Mouse (Mus musculus): Measurements from ENCODE around the gene Kcnh3. TPM values are rescaled to one million over a fixed set of nuclear protein-coding genes. Genes with fewer than 3 reads are reported as not detected.

Kcnh3 gene
- polyA plus RNA-seq, 1 experiment: not detected

DNA sequence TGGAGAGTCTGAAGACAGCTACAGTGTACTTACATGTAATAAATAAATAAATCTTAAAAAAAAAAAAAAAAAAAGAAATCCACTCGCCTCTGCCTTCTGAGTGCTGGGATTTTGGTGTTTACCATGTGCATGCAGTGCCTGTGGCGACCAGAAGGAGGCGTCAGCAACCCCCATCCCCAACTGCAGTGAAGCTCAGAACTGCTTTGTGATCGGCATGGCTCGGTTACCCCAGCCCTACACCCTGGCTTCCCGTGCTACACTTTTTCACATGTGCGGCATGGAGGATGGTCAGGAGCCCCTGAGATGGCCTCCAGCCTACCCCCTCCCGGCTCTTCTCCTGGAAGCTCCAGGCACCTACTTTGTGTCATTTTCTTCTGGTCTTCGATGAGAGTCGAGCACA lies 58.8 kb downstream of the Kcnh3 start:
- Histone ChIP-seq H3K4me3 (ENCODE audit: insufficient read depth, low read length) (no peak overlapping the region), H3K27ac (ENCODE audit: insufficient read depth, low read depth, low read length) (no peak overlapping the region), H3K4me1 (ENCODE audit: control insufficient read depth, insufficient read depth, low read length) (peaks cover 12% of the 10 kb centered on the region)
- TF ChIP-seq CTCF (IDR thresholded peaks at IDR 0.05; ENCODE audit: low read depth, low read length) (no peak), POLR2A (IDR thresholded peaks at IDR 0.05; ENCODE audit: borderline replicate concordance, low read depth, low read length) (no peak)

DNA sequence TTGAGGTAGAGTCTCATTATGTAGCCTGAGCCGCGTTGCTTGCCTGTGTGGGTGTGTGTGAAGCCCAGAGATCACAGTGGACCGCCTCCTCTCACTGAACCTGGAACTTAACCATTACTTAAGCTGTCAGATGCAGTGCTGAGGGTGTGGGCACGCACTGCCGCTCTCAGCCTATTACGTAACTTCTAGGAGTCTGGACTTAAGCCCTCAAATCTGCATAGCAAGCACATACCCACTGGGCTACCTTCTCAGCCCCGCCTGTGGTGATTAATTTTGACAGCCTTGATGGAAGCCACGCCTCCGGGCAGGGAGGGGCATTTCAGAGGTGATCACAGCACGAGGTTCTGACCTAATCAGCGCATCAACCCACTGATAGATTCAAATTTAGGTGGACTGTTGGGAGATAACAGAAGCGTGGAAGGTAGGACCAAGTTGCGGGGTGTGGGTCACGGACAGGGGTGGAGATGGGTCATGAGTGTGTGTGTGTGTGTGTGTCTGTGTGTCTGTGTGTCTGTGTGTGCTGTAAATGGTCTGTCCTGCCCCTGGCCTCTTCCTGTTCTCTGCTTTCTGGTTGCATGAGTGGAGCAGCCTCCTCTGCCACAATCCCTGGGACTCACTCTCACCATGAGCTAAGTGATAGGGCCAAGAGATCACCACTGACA lies 60.0 kb downstream of the Kcnh3 start:
- no peak overlapping the region for H3K4me3 ChIP-seq (ENCODE audit: insufficient read depth, low read length)
- H3K27ac ChIP-seq (ENCODE audit: insufficient read depth, low read depth, low read length): no peak overlapping the region
- TF ChIP-seq POLR2A (IDR thresholded peaks at IDR 0.05; ENCODE audit: borderline replicate concordance, low read depth, low read length) (no peak), CTCF (IDR thresholded peaks at IDR 0.05; ENCODE audit: low read depth, low read length) (no peak)
- H3K4me1 ChIP-seq (ENCODE audit: control insufficient read depth, insufficient read depth, low read length): peaks cover 12% of the 10 kb centered on the region

DNA sequence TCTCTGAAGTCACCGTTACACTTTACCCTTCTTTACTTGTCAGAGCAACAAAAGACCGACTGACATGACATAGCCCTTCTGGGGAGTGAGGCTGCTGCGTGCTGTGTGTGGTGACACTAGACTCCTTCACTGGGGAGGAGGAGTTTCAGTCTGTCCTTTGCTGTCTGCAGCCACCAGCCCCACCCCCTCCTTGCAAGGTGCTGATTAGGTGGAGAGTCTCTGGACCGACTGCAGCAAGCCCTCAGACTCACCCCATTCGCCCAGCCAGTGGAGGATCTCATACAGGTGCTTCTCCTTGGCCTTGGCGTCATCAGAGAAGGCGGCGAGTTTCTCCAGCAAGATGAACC lies 60.5 kb downstream of the Kcnh3 start:
- Histone ChIP-seq H3K4me1 (ENCODE audit: control insufficient read depth, insufficient read depth, low read length) (peaks cover 12% of the 10 kb centered on the region), H3K4me3 (ENCODE audit: insufficient read depth, low read length) (no peak overlapping the region), H3K27ac (ENCODE audit: insufficient read depth, low read depth, low read length) (no peak overlapping the region)
- TF ChIP-seq CTCF (IDR thresholded peaks at IDR 0.05; ENCODE audit: low read depth, low read length) (no peak), POLR2A (IDR thresholded peaks at IDR 0.05; ENCODE audit: borderline replicate concordance, low read depth, low read length) (no peak)

DNA sequence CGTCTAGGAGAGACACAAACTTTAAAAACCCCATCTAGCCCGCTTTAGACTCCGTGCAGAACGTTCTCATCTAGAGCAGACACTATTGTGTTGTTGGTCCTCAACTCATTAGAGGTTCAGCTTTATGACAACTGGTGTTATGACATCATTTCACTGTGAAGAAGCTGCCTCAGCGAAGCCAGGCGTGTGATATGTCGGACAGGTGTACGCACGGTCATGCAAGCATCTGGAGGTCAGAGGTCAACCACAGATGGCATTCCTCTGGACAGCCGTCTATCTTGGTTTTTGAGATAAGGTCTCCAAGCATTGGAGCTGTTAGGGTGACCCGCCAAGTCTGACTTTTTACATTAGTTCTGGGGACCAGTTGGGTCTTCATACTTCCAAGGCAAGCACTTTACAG lies 65.9 kb downstream of the Kcnh3 start:
- Histone ChIP-seq H3K4me1 (ENCODE audit: control insufficient read depth, insufficient read depth, low read length) (peaks cover 6% of the 10 kb centered on the region), H3K27ac (ENCODE audit: insufficient read depth, low read depth, low read length) (no peak overlapping the region), H3K4me3 (ENCODE audit: insufficient read depth, low read length) (no peak overlapping the region)
- no peak for TF ChIP-seq CTCF (IDR thresholded peaks at IDR 0.05; ENCODE audit: low read depth, low read length)
- TF ChIP-seq POLR2A (IDR thresholded peaks at IDR 0.05; ENCODE audit: borderline replicate concordance, low read depth, low read length): no peak

Other genes starting within 250 kb of the Kcnh3 start
- 134 and 173 TPM in 2 replicates for gene Tuba1c, start 195.0 kb upstream of the Kcnh3 start, polyA plus RNA-seq (2012; ENCODE audit: insufficient read depth, insufficient read length, missing spikeins)
- gene Prph, start 169.7 kb upstream of the Kcnh3 start, polyA plus RNA-seq (2012; ENCODE audit: insufficient read depth, insufficient read length, missing spikeins): not detected in 2 replicates
- 15.6 and 18.3 TPM in 2 replicates for gene Troap, start 150.3 kb upstream of the Kcnh3 start, polyA plus RNA-seq (2012; ENCODE audit: insufficient read depth, insufficient read length, missing spikeins)
- not detected in 2 replicates for gene C1ql4, start 137.0 kb upstream of the Kcnh3 start, polyA plus RNA-seq (2012; ENCODE audit: insufficient read depth, insufficient read length, missing spikeins)
- gene Dnajc22, start 131.7 kb upstream of the Kcnh3 start, polyA plus RNA-seq (2012; ENCODE audit: insufficient read depth, insufficient read length, missing spikeins): not detected in 2 replicates
- gene Spats2, start 98.9 kb upstream of the Kcnh3 start, polyA plus RNA-seq (2012; ENCODE audit: insufficient read depth, insufficient read length, missing spikeins): 5.9 and 7.3 TPM in 2 replicates
- gene Mcrs1, start 27.1 kb downstream of the Kcnh3 start, polyA plus RNA-seq (2012; ENCODE audit: insufficient read depth, insufficient read length, missing spikeins): 29.4 and 29.9 TPM in 2 replicates
- gene Prpf40b, start 70.2 kb downstream of the Kcnh3 start, polyA plus RNA-seq (2012; ENCODE audit: insufficient read depth, insufficient read length, missing spikeins): 11.0 and 16.2 TPM in 2 replicates
- not detected in 2 replicates for gene Fam186b, start 71.0 kb downstream of the Kcnh3 start, polyA plus RNA-seq (2012; ENCODE audit: insufficient read depth, insufficient read length, missing spikeins)
- 18.9 and 23.2 TPM in 2 replicates for gene Fmnl3, start 145.6 kb downstream of the Kcnh3 start, polyA plus RNA-seq (2012; ENCODE audit: insufficient read depth, insufficient read length, missing spikeins)
- 647 and 669 TPM in 2 replicates for gene Tmbim6, start 168.0 kb downstream of the Kcnh3 start, polyA plus RNA-seq (2012; ENCODE audit: insufficient read depth, insufficient read length, missing spikeins)
- 4.0 and 10.3 TPM in 2 replicates for gene Nckap5l, start 232.9 kb downstream of the Kcnh3 start, polyA plus RNA-seq (2012; ENCODE audit: insufficient read depth, insufficient read length, missing spikeins)
- gene Bcdin3d, start 249.9 kb downstream of the Kcnh3 start, polyA plus RNA-seq (2012; ENCODE audit: insufficient read depth, insufficient read length, missing spikeins): 5.2 and 6.7 TPM in 2 replicates